Mouse (Mus musculus) heart, embryonic 14.5 days (tissue): ENCODE measurements around the gene Klhl3. TPM values are rescaled to one million over a fixed set of nuclear protein-coding genes. Genes with fewer than 3 reads are reported as not detected.
"Not testable (repeated sequence)": the region's sequence is repeated elsewhere in the genome, so short reads cannot be mapped to it uniquely, and the experiment has no call there.

Source experiments
- ATAC-seq: fragments of 200-750 bp; cut with Nextera tagmentation; 2 replicates; pipeline ENCODE4 v1.8.0; 2017; ENCODE audit warnings: low read depth, moderate TSS enrichment; ENCODE audit not compliant: insufficient number of reproducible peaks, insufficient read depth, low FRiP score
- H3K27ac ChIP-seq, 2 experiments: fragments of 200-500 bp in 1 of 2; fragments of 300-500 bp in 1 of 2; sonication (generic) in 1 of 2; replicated peaks in 1 of 2; 2 replicates each; pipeline ENCODE4 v1.5.1; 2012 to 2014; ENCODE audit warnings: low read depth in 2 of 2, low read length in 2 of 2, control low read depth in 1 of 2, mild to moderate bottlenecking in 1 of 2, mixed read lengths in 1 of 2; ENCODE audit not compliant: control insufficient read depth in 1 of 2, insufficient read depth in 1 of 2
- H3K27me3 ChIP-seq: fragments of 300-500 bp; sonication (generic); 2 replicates; pipeline ENCODE4 v1.6.1; 2014; ENCODE audit warnings: mild to moderate bottlenecking, low read length, control low read depth; ENCODE audit not compliant: control insufficient read depth, insufficient read depth
- H3K36me3 ChIP-seq: fragments of 300-500 bp; sonication (generic); 2 replicates; pipeline ENCODE4 v1.6.1; 2014; ENCODE audit warnings: mild to moderate bottlenecking, control low read depth, low read length, mixed read lengths; ENCODE audit not compliant: control insufficient read depth, insufficient read depth
- H3K4me1 ChIP-seq, 2 experiments: fragments of 200-500 bp in 1 of 2; fragments of 300-500 bp in 1 of 2; sonication (generic) in 1 of 2; 2 replicates each; pipeline ENCODE4 v1.6.1; 2012 to 2014; ENCODE audit warnings: low read length in 2 of 2, control low read depth in 1 of 2, mixed read lengths in 1 of 2; ENCODE audit not compliant: control insufficient read depth in 2 of 2, insufficient read depth in 2 of 2
- H3K4me2 ChIP-seq: fragments of 300-500 bp; sonication (generic); 2 replicates; pipeline ENCODE4 v1.6.1; 2014; ENCODE audit warnings: mild to moderate bottlenecking, low read length
- H3K4me3 ChIP-seq, 2 experiments: fragments of 200-500 bp in 1 of 2; fragments of 300-500 bp in 1 of 2; sonication (generic) in 1 of 2; 2 replicates each; pipeline ENCODE4 v1.5.1; 2012 to 2014; ENCODE audit warnings: low read length in 2 of 2, mild to moderate bottlenecking in 2 of 2, control low read depth in 1 of 2, low read depth in 1 of 2, moderate library complexity in 1 of 2; ENCODE audit not compliant: control insufficient read depth in 1 of 2, insufficient read depth in 1 of 2
- H3K9ac ChIP-seq: fragments of 300-500 bp; sonication (generic); 2 replicates; pipeline ENCODE4 v1.6.1; 2014; ENCODE audit warnings: mild to moderate bottlenecking, low read length
- H3K9me3 ChIP-seq: fragments of 300-500 bp; sonication (generic); 2 replicates; pipeline ENCODE4 v1.6.1; 2016; ENCODE audit warnings: low read length, control low read depth; ENCODE audit not compliant: control insufficient read depth
- WGBS: fragments of 180-500 bp; shearing (Covaris S2); extraction: QIAGEN DNeasy Blood & Tissue Kit; methylation state at CpG from one replicate; pipeline ENCODE4 v1.1.7; 2014; 5-methylcytosine and 5-hydroxymethylcytosine counted together
- polyA plus RNA-seq: library from polyadenylated mRNA; unstranded; fragments of >200 nt; fragmentation: Nextera tagmentation; extraction: Ambion mirVana; gene quantifications from 2 replicates; pipeline ENCODE4 v1.2.1, GENCODE M21; 2014

Gene Klhl3
- polyA plus RNA-seq, 1 experiment from 2014 or later: 6.9 TPM

DNA sequence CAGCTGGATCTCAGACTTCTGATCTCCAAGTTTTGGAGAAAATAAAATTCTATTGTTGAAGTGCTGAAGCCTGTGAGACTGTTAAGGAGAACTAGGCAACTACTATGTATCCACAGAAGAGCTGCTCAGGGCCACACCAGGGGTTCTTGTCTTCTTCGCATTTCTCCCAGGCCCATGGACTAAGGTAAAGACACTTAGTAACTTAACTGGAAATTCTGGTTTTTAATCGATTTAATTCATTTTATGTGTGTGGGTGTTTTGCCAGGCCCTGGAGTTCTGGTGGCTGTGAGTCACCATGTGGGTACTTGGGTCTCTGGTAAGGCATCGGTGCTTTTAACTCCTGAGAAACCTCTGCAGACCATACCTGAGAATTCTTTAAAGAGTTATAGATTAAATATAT lies 36.2 kb upstream of the Klhl3 start:
- H3K9me3 ChIP-seq: no peaks in the 10 kb centered on the region
- H3K4me1 ChIP-seq: peaks cover 0 to 4% of the 10 kb centered on the region in 2 experiments; a peak in 2 of 4 replicates
- no peak overlapping the region for H3K4me2 ChIP-seq
- H3K9ac ChIP-seq: no peak overlapping the region
- WGBS: 82% methylated on average over 3 of the region's 3 CpGs
- H3K27me3 ChIP-seq: peaks cover 4% of the 10 kb centered on the region; the same call in 1 of the 2 replicates
- no peak for ATAC-seq
- no peaks in the 10 kb centered on the region for H3K36me3 ChIP-seq
- no peak overlapping the region for H3K27ac ChIP-seq
- no peak overlapping the region for H3K4me3 ChIP-seq

DNA sequence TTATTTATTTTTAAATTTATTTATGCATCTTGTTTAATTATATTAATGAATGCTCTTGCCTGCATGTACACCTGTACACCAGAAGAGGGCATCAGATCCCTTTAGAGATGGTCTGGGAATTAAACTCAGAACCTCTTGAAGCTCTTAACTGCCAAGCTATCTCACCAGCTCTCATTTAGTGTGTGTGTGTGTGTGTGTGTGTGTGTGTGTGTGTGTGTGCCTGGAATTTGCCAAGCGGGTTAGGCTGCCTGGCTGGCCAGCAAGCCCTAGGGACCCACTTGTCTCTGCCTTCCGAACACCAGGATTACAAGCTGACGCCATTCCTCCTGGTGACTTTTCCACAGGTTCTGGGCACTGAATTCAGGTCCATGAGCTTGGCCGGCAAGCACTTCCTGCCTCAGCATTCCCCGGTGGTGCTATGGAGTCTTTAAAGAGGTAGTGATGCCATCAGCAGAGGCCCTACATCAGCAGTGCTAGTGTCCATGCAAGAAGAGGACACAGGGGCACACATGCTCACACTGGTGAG lies 35.7 kb upstream of the Klhl3 start:
- Histone ChIP-seq H3K4me2 (peak overlapping the region; percentile 81), H3K4me3 (peak overlapping the region in 1 of 2 experiments; percentile 36; a peak in 2 of 4 replicates), H3K27ac (no peak overlapping the region), H3K27me3 (peaks cover 4% of the 10 kb centered on the region; the same call in 1 of the 2 replicates), H3K4me1 (peaks cover 0 to 4% of the 10 kb centered on the region in 2 experiments; a peak in 2 of 4 replicates), H3K9ac (no peak overlapping the region; the same call in 1 of the 2 replicates), H3K36me3 (no peaks in the 10 kb centered on the region), H3K9me3 (no peaks in the 10 kb centered on the region)
- WGBS: 29% methylated on average over 5 of the region's 5 CpGs
- no peak for ATAC-seq

DNA sequence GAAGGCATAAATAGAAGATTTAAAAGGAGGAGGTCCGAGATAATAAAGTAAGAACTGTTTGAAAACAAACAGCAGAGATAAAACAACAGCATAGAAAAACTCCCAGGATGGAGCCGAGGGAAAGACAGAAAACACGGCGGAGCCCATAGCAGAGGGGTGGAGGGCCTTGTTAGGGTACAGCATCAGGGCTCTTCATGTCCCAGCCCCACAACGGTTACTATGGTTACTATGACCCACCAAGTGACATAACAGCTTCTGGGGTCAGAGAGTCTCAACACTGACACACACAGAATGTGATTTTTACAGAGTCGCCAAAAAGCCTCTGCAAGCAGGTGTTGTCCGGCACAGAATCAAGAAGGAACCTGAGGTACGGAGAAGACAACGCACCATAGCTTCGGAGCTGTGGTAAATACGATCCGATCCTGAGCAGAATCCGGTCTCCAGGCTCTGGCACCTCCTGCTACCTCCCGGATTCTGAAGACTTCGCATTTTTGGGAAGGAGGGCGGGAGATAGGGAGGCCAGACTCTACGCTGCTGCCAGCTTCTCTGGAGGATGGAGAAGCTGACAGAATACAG lies 35.0 kb upstream of the Klhl3 start:
- Histone ChIP-seq H3K4me2 (peak overlapping the region; percentile 81), H3K27me3 (peaks cover 4% of the 10 kb centered on the region; the same call in 1 of the 2 replicates), H3K4me1 (peaks cover 0 to 4% of the 10 kb centered on the region in 2 experiments; a peak in 2 of 4 replicates), H3K4me3 (peak overlapping the region; percentile 36 to 50), H3K27ac (no peak overlapping the region), H3K9me3 (no peaks in the 10 kb centered on the region), H3K36me3 (no peaks in the 10 kb centered on the region), H3K9ac (peak overlapping the region; percentile 47; the same call in 1 of the 2 replicates)
- WGBS: under 1% methylated on average over 17 of the region's 17 CpGs
- ATAC-seq: no peak

DNA sequence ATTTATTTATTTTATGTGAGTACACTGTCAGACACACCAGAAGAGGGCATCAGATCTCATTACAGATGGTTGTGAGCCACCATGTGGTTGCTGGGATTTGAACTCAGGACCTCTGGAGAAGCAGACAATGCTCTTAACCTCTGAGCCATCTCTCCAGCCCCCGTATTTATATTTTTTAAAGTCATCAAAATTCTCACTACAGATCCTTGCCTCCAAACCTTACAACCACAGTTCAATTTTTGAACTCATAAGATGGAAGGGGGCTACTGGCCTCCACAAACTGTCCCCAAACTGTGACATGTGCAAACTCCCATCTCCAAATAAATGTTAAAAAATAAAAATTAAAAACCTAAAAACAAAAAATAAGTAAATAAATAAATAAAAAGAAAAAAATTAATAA lies 34.4 kb upstream of the Klhl3 start:
- WGBS: 83% methylated on average over 1 of the region's 1 CpGs
- H3K4me2 ChIP-seq: no peak overlapping the region
- no peak for ATAC-seq

DNA sequence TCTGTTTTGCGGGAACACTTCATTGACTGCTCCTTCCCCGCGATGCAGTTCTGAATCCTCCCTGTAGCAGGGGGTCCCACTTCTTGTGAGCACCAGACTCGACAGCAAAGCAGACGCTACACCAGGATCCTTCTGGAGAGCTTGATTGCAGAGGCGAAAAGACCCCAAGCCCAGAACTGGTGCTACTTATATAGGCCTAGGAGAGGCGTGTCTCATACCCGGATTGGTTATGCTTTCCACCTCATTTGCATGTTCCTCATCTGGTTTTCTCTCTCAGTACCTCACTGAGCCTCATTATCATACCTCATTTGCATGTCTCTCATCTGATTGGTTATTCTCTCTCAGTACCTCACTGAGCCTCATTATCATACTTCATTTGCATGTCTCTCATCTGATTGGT lies 33.2 kb upstream of the Klhl3 start:
- H3K36me3 ChIP-seq, H3K4me3 ChIP-seq, H3K4me2 ChIP-seq, ATAC-seq, H3K27ac ChIP-seq, H3K4me1 ChIP-seq, H3K9me3 ChIP-seq, H3K27me3 ChIP-seq, H3K9ac ChIP-seq: not testable (repeated sequence)
- 96% methylated on average over 8 of the region's 8 CpGs for WGBS

More for the DNA sequence above, 34.4 kb upstream of the Klhl3 start:
- no peak overlapping the region for H3K4me3 ChIP-seq
- peaks cover 4% of the 10 kb centered on the region; the same call in 1 of the 2 replicates for H3K27me3 ChIP-seq
- no peaks in the 10 kb centered on the region for H3K36me3 ChIP-seq
- H3K27ac ChIP-seq: no peak overlapping the region
- H3K9ac ChIP-seq: no peak overlapping the region
- H3K9me3 ChIP-seq: no peaks in the 10 kb centered on the region
- H3K4me1 ChIP-seq: peaks cover 0 to 4% of the 10 kb centered on the region in 2 experiments; a peak in 2 of 4 replicates

DNA sequence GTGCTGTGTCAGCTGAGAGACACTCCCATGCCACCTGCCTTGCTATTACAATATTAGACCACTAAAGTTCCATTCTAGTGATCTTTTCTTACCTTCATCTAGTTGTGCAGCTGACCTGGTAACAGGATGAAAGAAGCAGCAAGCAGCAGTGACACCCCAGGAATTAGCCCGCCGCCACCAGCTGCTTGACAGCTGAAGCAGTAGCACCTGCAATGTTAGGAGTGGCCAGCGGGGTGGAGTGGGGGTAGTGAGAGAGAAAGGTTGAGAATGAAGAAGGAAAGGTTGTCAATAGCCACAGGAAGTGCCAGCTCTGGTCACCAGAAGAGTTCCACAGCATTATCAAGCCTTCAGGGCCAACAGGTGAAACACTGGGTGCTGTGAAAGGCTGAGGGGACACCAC lies 18.3 kb upstream of the Klhl3 start:
- H3K9me3 ChIP-seq: no peaks in the 10 kb centered on the region; the same call in 1 of the 2 replicates
- WGBS: 47% methylated on average over 3 of the region's 3 CpGs
- H3K27me3 ChIP-seq: no peaks in the 10 kb centered on the region
- no peak overlapping the region for H3K9ac ChIP-seq
- H3K27ac ChIP-seq: no peak overlapping the region
- H3K4me3 ChIP-seq: no peak overlapping the region
- peaks cover 5% of the 10 kb centered on the region; the same call in 1 of the 2 replicates for H3K36me3 ChIP-seq
- no peak overlapping the region for H3K4me2 ChIP-seq
- ATAC-seq: no peak
- H3K4me1 ChIP-seq: peaks cover 4 to 7% of the 10 kb centered on the region in 2 experiments; a peak in 3 of 4 replicates

DNA sequence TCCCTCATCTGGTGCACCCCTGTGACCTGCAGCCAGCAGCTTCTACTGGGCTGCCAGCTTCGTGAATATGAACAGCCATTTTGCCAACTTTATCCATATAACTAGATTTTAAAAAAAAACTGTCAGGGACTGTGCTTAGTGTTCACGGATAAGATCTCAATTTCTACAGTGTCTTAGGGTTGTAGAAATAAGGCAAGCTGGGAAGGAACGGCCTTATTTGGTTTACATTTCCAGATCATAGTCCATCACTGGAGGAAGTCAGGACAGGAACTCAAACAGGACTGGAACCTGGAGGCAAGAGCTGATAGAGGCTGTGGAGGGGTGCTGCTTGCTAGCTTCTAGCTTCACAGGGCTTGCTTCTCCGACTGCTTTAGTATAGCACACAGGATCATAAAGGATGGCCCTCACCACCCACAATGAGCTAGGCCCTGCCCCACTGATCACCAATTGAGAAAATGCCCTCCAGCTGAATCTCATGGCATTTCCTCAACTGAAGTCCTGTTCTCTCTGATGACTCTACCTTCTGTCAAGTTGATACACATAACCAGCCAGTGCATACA lies 16.4 kb upstream of the Klhl3 start:
- peak overlapping the region; percentile 88 to 96 for H3K4me3 ChIP-seq
- peak overlapping the region; percentile 96 to 99 for H3K27ac ChIP-seq
- peak overlapping the region; percentile 100 for H3K9ac ChIP-seq
- 35% methylated on average over 4 of the region's 4 CpGs for WGBS
- H3K36me3 ChIP-seq: peaks cover 22% of the 10 kb centered on the region
- H3K4me2 ChIP-seq: peak overlapping the region; percentile 75
- no peak for ATAC-seq
- peaks cover 6 to 19% of the 10 kb centered on the region in 2 experiments for H3K4me1 ChIP-seq
- no peaks in the 10 kb centered on the region; the same call in 1 of the 2 replicates for H3K9me3 ChIP-seq
- no peaks in the 10 kb centered on the region for H3K27me3 ChIP-seq
